Mouse (Mus musculus): ENCODE measurements around the gene Col27a1. TPM values are rescaled to one million over a fixed set of nuclear protein-coding genes. Genes with fewer than 3 reads are reported as not detected.

The Col27a1 gene
- polyA plus RNA-seq, 1 experiment from 2014 or later = 2.8 TPM

DNA sequence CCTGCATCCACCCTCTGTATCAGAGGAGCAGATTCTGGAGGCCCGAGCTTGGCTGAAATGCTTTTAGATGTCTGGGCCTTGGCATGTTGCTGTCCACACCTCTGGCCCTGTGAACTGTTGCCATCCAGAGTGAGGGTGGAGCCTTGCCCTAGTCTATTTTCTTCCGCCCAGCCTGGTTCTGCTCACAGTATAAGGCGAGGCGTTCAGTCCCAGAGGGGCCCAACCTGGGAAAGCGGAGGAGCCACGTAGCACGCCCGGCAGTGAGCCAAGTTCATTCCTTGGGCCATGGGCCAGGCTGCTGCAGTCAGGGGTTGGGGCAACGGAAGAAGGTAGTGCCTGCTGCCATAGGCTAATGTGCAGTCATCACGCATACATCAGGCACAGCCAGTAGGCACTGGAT is 46.7 kb downstream of the Col27a1 start:
- H3K27ac ChIP-seq (ENCODE audit: low read depth) = no peak overlapping the region
- no peak for TF ChIP-seq CTCF (IDR thresholded peaks at IDR 0.05; ENCODE audit: low read depth)
- TF ChIP-seq EP300 (IDR thresholded peaks at IDR 0.05; ENCODE audit: low read depth) = no peak
- 88% methylated on average over 10 of the region's 10 CpGs for WGBS (ENCODE audit: insufficient replicate concordance)
- no peaks in the 10 kb centered on the region for H3K27me3 ChIP-seq (ENCODE audit: insufficient read depth, low read length)
- no peaks in the 10 kb centered on the region for H3K4me1 ChIP-seq (ENCODE audit: insufficient read depth)
- no peaks in the 10 kb centered on the region; the same call in 1 of the 2 replicates for H3K36me3 ChIP-seq (replicated peaks; ENCODE audit: insufficient read depth, low read length)
- no peak for ATAC-seq
- no peaks in the 10 kb centered on the region for H3K9me3 ChIP-seq (ENCODE audit: low read length)
- DNase-seq = no peak
- no peak overlapping the region for H3K4me3 ChIP-seq (ENCODE audit: low read depth, low read length)
- no peak overlapping the region for H3K4me2 ChIP-seq (ENCODE audit: low read depth, low read length)
- no peak overlapping the region for H3K9ac ChIP-seq (replicated peaks)

GRCm38 (mm10) chr4:63262941-63263340 is 49.1 kb downstream of the Col27a1 start:
- Histone ChIP-seq H3K27ac (ENCODE audit: low read depth) (no peak overlapping the region), H3K4me2 (ENCODE audit: low read depth, low read length) (no peak overlapping the region), H3K9ac (replicated peaks) (no peak overlapping the region), H3K4me1 (ENCODE audit: insufficient read depth) (no peaks in the 10 kb centered on the region), H3K36me3 (replicated peaks; ENCODE audit: insufficient read depth, low read length) (no peaks in the 10 kb centered on the region; the same call in 1 of the 2 replicates), H3K4me3 (ENCODE audit: low read depth, low read length) (no peak overlapping the region), H3K9me3 (ENCODE audit: low read length) (no peaks in the 10 kb centered on the region), H3K27me3 (ENCODE audit: insufficient read depth, low read length) (no peaks in the 10 kb centered on the region)
- ATAC-seq = no peak
- no peak for DNase-seq
- TF ChIP-seq CTCF (IDR thresholded peaks at IDR 0.05; ENCODE audit: low read depth) = no peak
- no peak for TF ChIP-seq EP300 (IDR thresholded peaks at IDR 0.05; ENCODE audit: low read depth)
- WGBS (ENCODE audit: insufficient replicate concordance) = 91% methylated on average over 1 of the region's 1 CpGs

DNA sequence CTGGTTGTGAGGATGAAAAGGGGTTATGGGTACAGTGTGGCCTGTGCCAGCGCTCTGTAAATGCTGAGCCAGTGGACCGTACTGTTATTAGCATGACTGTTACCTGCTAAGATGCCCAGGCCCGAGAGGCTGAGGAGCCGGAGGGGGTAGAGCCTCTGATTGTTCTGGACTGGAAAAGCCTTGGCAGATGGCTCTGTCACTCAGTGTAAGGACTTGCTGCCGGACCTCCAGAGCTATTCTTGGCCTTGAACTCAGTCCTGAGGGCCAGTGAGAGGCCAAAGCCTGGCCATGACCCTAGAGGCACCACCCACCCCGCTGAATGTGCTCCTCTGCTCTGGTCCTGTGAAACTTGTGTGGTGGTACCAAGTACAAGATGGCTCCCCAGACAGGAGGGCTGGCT is 52.5 kb downstream of the Col27a1 start:
- no peak overlapping the region for H3K27ac ChIP-seq (ENCODE audit: low read depth)
- H3K9me3 ChIP-seq (ENCODE audit: low read length) = no peaks in the 10 kb centered on the region
- ATAC-seq = no peak
- H3K27me3 ChIP-seq (ENCODE audit: insufficient read depth, low read length) = no peaks in the 10 kb centered on the region
- no peaks in the 10 kb centered on the region for H3K4me1 ChIP-seq (ENCODE audit: insufficient read depth)
- H3K9ac ChIP-seq (replicated peaks) = no peak overlapping the region
- WGBS (ENCODE audit: insufficient replicate concordance) = 78% methylated on average over 6 of the region's 6 CpGs
- no peak overlapping the region for H3K4me2 ChIP-seq (ENCODE audit: low read depth, low read length)
- no peak overlapping the region for H3K4me3 ChIP-seq (ENCODE audit: low read depth, low read length)
- no peak for DNase-seq
- no peak for TF ChIP-seq EP300 (IDR thresholded peaks at IDR 0.05; ENCODE audit: low read depth)
- TF ChIP-seq CTCF (IDR thresholded peaks at IDR 0.05; ENCODE audit: low read depth) = no peak
- no peaks in the 10 kb centered on the region for H3K36me3 ChIP-seq (replicated peaks; ENCODE audit: insufficient read depth, low read length)

GRCm38 (mm10) chr4:63267121-63267520 is 53.3 kb downstream of the Col27a1 start:
- no peak overlapping the region for H3K9ac ChIP-seq (replicated peaks)
- H3K4me1 ChIP-seq (ENCODE audit: insufficient read depth) = no peaks in the 10 kb centered on the region
- H3K4me3 ChIP-seq (ENCODE audit: low read depth, low read length) = no peak overlapping the region
- H3K4me2 ChIP-seq (ENCODE audit: low read depth, low read length) = no peak overlapping the region
- TF ChIP-seq EP300 (IDR thresholded peaks at IDR 0.05; ENCODE audit: low read depth) (no peak), CTCF (IDR thresholded peaks at IDR 0.05; ENCODE audit: low read depth) (no peak)
- no peaks in the 10 kb centered on the region for H3K9me3 ChIP-seq (ENCODE audit: low read length)
- DNase-seq (no peak), ATAC-seq (no peak)
- no peaks in the 10 kb centered on the region for H3K27me3 ChIP-seq (ENCODE audit: insufficient read depth, low read length)
- no peak overlapping the region for H3K27ac ChIP-seq (ENCODE audit: low read depth)
- no peaks in the 10 kb centered on the region for H3K36me3 ChIP-seq (replicated peaks; ENCODE audit: insufficient read depth, low read length)
- WGBS (ENCODE audit: insufficient replicate concordance) = 90% methylated on average over 4 of the region's 4 CpGs

DNA sequence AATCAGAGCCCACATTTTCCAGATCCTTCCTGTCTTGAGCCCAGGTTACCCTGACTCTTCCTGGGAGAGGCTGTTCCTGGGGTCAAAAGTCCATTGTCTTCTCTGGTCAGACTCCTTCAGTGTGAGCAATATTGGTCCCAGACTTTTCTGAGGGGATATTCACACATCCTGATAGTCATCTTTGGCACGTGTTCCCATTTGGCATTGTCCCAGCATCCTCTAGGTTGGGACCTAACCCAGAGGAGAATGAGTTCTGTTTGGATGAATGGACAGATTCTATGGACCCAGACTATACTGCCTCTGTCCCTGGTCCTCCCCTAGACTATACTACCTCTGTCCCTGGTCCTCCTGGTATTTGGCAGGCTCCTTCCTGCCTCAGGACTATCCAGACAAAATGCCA is 53.8 kb downstream of the Col27a1 start:
- WGBS (ENCODE audit: insufficient replicate concordance) = 75% methylated on average over 1 of the region's 1 CpGs
- no peaks in the 10 kb centered on the region for H3K9me3 ChIP-seq (ENCODE audit: low read length)
- TF ChIP-seq EP300 (IDR thresholded peaks at IDR 0.05; ENCODE audit: low read depth) (no peak), CTCF (IDR thresholded peaks at IDR 0.05; ENCODE audit: low read depth) (no peak)
- no peak overlapping the region for H3K4me2 ChIP-seq (ENCODE audit: low read depth, low read length)
- ATAC-seq (no peak), DNase-seq (no peak)
- no peaks in the 10 kb centered on the region for H3K36me3 ChIP-seq (replicated peaks; ENCODE audit: insufficient read depth, low read length)
- no peak overlapping the region for H3K4me3 ChIP-seq (ENCODE audit: low read depth, low read length)
- no peaks in the 10 kb centered on the region for H3K4me1 ChIP-seq (ENCODE audit: insufficient read depth)
- no peak overlapping the region for H3K27ac ChIP-seq (ENCODE audit: low read depth)
- no peaks in the 10 kb centered on the region for H3K27me3 ChIP-seq (ENCODE audit: insufficient read depth, low read length)
- no peak overlapping the region for H3K9ac ChIP-seq (replicated peaks)

DNA sequence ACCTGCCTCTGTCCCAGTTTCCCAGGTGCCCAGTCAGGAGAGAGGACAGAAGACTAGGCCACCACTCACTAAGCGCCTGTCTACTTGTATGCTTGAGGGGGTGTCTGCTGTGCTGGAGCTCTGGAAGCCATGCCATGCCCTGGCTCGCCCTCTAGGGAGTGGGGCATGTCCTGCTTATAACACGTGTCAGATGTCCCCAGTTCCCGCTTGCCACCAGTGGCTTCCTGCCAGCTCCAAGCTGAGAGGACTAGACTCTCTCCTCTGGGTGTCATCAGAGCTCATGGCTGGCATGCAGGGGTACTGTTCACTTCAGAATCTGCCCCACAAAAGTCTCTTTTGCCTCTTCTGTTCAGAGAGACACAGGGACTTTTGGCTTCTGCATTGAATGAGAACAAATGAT is 55.0 kb downstream of the Col27a1 start:
- DNase-seq = no peak

GRCm38 (mm10) chr4:63274516-63274915 is 60.7 kb downstream of the Col27a1 start:
- H3K27me3 ChIP-seq (ENCODE audit: insufficient read depth, low read length) = no peaks in the 10 kb centered on the region
- H3K4me1 ChIP-seq (ENCODE audit: insufficient read depth) = no peaks in the 10 kb centered on the region
- WGBS (ENCODE audit: insufficient replicate concordance) = 73% methylated on average over 1 of the region's 1 CpGs
- no peaks in the 10 kb centered on the region for H3K9me3 ChIP-seq (ENCODE audit: low read length)
- ATAC-seq (no peak), DNase-seq (no peak)
- H3K4me3 ChIP-seq (ENCODE audit: low read depth, low read length) = no peak overlapping the region
- H3K36me3 ChIP-seq (replicated peaks; ENCODE audit: insufficient read depth, low read length) = no peaks in the 10 kb centered on the region
- H3K4me2 ChIP-seq (ENCODE audit: low read depth, low read length) = no peak overlapping the region
- no peak overlapping the region for H3K27ac ChIP-seq (ENCODE audit: low read depth)
- H3K9ac ChIP-seq (replicated peaks) = no peak overlapping the region
- no peak for TF ChIP-seq EP300 (IDR thresholded peaks at IDR 0.05; ENCODE audit: low read depth)
- TF ChIP-seq CTCF (IDR thresholded peaks at IDR 0.05; ENCODE audit: low read depth) = no peak

More for the DNA sequence above, 55.0 kb downstream of the Col27a1 start:
- H3K36me3 ChIP-seq (replicated peaks; ENCODE audit: insufficient read depth, low read length) = no peaks in the 10 kb centered on the region
- ATAC-seq = no peak
- WGBS (ENCODE audit: insufficient replicate concordance) = 57% methylated on average over 4 of the region's 4 CpGs
- H3K27me3 ChIP-seq (ENCODE audit: insufficient read depth, low read length) = no peaks in the 10 kb centered on the region
- H3K9ac ChIP-seq (replicated peaks) = no peak overlapping the region
- H3K4me2 ChIP-seq (ENCODE audit: low read depth, low read length) = no peak overlapping the region
- no peak overlapping the region for H3K4me3 ChIP-seq (ENCODE audit: low read depth, low read length)
- TF ChIP-seq EP300 (IDR thresholded peaks at IDR 0.05; ENCODE audit: low read depth) (no peak), CTCF (IDR thresholded peaks at IDR 0.05; ENCODE audit: low read depth) (no peak)
- no peak overlapping the region for H3K27ac ChIP-seq (ENCODE audit: low read depth)
- no peaks in the 10 kb centered on the region for H3K4me1 ChIP-seq (ENCODE audit: insufficient read depth)
- H3K9me3 ChIP-seq (ENCODE audit: low read length) = no peaks in the 10 kb centered on the region

All from liver, postnatal 0 days (tissue).